In genomic region chr11:53541222-53541621, GRCm38 (mm10) we compare ENCODE assay signal across 24 mouse cellular contexts. TPM values are rescaled to one million over a fixed set of nuclear protein-coding genes. Genes with fewer than 3 reads are reported as not detected.
DNase-seq lines count a peak whose midpoint lies in the region; ATAC-seq and TF ChIP-seq lines count a peak whose summit lies in the region.
"Had no signal": no experiment of that assay in that cellular context is flagged by ENCODE, and none has a peak within 500 bp of the region (broad histone marks: within the 10 kb centered on the region; RNA-seq: fewer than 3 reads in every experiment).

No protein-coding gene starts in this region.

- H3K4me1 ChIP-seq in heart, adult 2 months (ENCODE audit: control insufficient read depth, insufficient read depth, low read length) = no peaks in the 10 kb centered on the region
- H3K4me1 ChIP-seq in liver, embryonic 14.5 days (replicated peaks; ENCODE audit: control insufficient read depth in 2 of 2, insufficient read depth in 2 of 2, low read length in 1 of 2) = peaks cover 0 to under 1% of the 10 kb centered on the region in 2 experiments; a peak in 1 of 4 replicates
- H3K4me1 ChIP-seq: embryonic facial prominence, embryonic 13.5 days; intestine, embryonic 15.5 days; neural tube, embryonic 15.5 days; stomach, embryonic 15.5 days had no signal

- intact Hi-C loops in heart, adult 2 months (cut with DNase I) = no loop called here

- no peak for TF ChIP-seq EP300 in heart, adult 2 months (IDR thresholded peaks at IDR 0.05; ENCODE audit: insufficient read depth, low read depth, low read length)
- no peak for TF ChIP-seq EP300 in liver, embryonic 14.5 days (IDR thresholded peaks at IDR 0.05; ENCODE audit: low read depth)

- TF ChIP-seq CTCF in heart, adult 2 months (IDR thresholded peaks at IDR 0.05) = peak; percentile 32
- peak; percentile 20 for TF ChIP-seq CTCF in liver, embryonic 14.5 days (IDR thresholded peaks at IDR 0.05; ENCODE audit: low read depth)

- H3K4me2 ChIP-seq in liver, embryonic 14.5 days (ENCODE audit: low read depth) = no peak overlapping the region
- H3K4me2 ChIP-seq: embryonic facial prominence, embryonic 13.5 days; forebrain, embryonic 13.5 days; hindbrain, embryonic 14.5 days; intestine, embryonic 15.5 days; kidney, embryonic 15.5 days; midbrain, embryonic 11.5 days; neural tube, embryonic 15.5 days; stomach, embryonic 15.5 days had no signal

- 85% methylated on average over 11 of the region's 11 CpGs for WGBS in heart, adult 2 months
- 87% methylated on average over 11 of the region's 11 CpGs for WGBS in liver, embryonic 14.5 days (ENCODE audit: insufficient replicate concordance)

- H3K36me3 ChIP-seq in heart, adult 2 months (ENCODE audit: control insufficient read depth, insufficient read depth, low read length) = no peaks in the 10 kb centered on the region
- peaks cover 37% of the 10 kb centered on the region for H3K36me3 ChIP-seq in liver, embryonic 14.5 days (replicated peaks; ENCODE audit: control insufficient read depth, insufficient read depth, low read depth)

- no peaks in the 10 kb centered on the region for H3K79me2 ChIP-seq in heart, adult 2 months (replicated peaks; ENCODE audit: control insufficient read depth, insufficient read depth, low read length)

- peak; percentile 35 for DNase-seq in cerebellum, adult 11 months
- DNase-seq in heart, adult 2 months = no peak
- no peak for DNase-seq in heart, adult 8-10 months (ENCODE audit: low spot score)
- DNase-seq in liver, embryonic 14.5 days (ENCODE audit: low read depth in 3 of 3, low spot score in 3 of 3) = no peak
- no peak for DNase-seq in liver
- DNase-seq: adrenal gland, postnatal 10 days; embryo, embryonic 11 days; heart, postnatal 36 days; lung, adult 2 months; lung, postnatal 14 days; thymus, adult 18-20 months; thymus, postnatal 36 days had no signal

- H3K27ac ChIP-seq in heart, adult 2 months = no peak overlapping the region
- H3K27ac ChIP-seq in liver, embryonic 14.5 days = no peak overlapping the region
- H3K27ac ChIP-seq: embryonic facial prominence, embryonic 13.5 days; forebrain, embryonic 13.5 days; hindbrain, embryonic 14.5 days; intestine, embryonic 15.5 days; kidney, embryonic 15.5 days; limb, embryonic 10.5 days; neural tube, embryonic 15.5 days; stomach, embryonic 15.5 days had no signal

- no peaks in the 10 kb centered on the region for H3K27me3 ChIP-seq in heart, adult 2 months (ENCODE audit: control insufficient read depth, insufficient read depth, low read length)
- H3K27me3 ChIP-seq in liver, embryonic 14.5 days (ENCODE audit: control insufficient read depth, insufficient read depth, low read length) = no peaks in the 10 kb centered on the region
- H3K27me3 ChIP-seq: embryonic facial prominence, embryonic 13.5 days; forebrain, embryonic 13.5 days; intestine, embryonic 15.5 days; kidney, embryonic 15.5 days; neural tube, embryonic 15.5 days; stomach, embryonic 15.5 days had no signal

- no peak for ATAC-seq in cerebellum, adult (ENCODE audit: insufficient number of reproducible peaks, low FRiP score, low TSS enrichment)
- ATAC-seq in liver, embryonic 14.5 days (ENCODE audit: insufficient read depth) = no peak
- no peak for ATAC-seq in inflammation-experienced regulatory T-cells, adult 6 months
- ATAC-seq: forebrain, embryonic 13.5 days; intestine, embryonic 15.5 days had no signal

- no peaks in the 10 kb centered on the region for H3K9me3 ChIP-seq in liver, embryonic 14.5 days (ENCODE audit: control insufficient read depth, low read length)
- H3K9me3 ChIP-seq: embryonic facial prominence, embryonic 13.5 days; forebrain, embryonic 13.5 days; intestine, embryonic 15.5 days; kidney, embryonic 15.5 days; limb, embryonic 10.5 days; neural tube, embryonic 15.5 days; stomach, embryonic 15.5 days had no signal

- TF ChIP-seq POLR2A in heart, adult 2 months (IDR thresholded peaks at IDR 0.05; ENCODE audit: insufficient read depth, low read depth, low read length) = no peak

- H3K9ac ChIP-seq in heart, adult 2 months (ENCODE audit: low read depth, low read length) = no peak overlapping the region
- H3K9ac ChIP-seq in liver, embryonic 14.5 days (replicated peaks) = no peak overlapping the region
- H3K9ac ChIP-seq: embryonic facial prominence, embryonic 13.5 days; forebrain, embryonic 13.5 days; hindbrain, embryonic 14.5 days; intestine, embryonic 15.5 days; kidney, embryonic 15.5 days; neural tube, embryonic 15.5 days; stomach, embryonic 15.5 days had no signal

- no peak overlapping the region for H3K4me3 ChIP-seq in heart, adult 2 months
- H3K4me3 ChIP-seq in liver, embryonic 14.5 days (ENCODE audit: insufficient read depth in 1 of 2, low read depth in 2 of 2, low read length in 2 of 2) = no peak overlapping the region
- H3K4me3 ChIP-seq: embryonic facial prominence, embryonic 13.5 days; erythroblast, embryonic 14.5 days; forebrain, embryonic 13.5 days; intestine, embryonic 15.5 days; kidney, embryonic 15.5 days; limb, embryonic 10.5 days; neural tube, embryonic 15.5 days; stomach, embryonic 15.5 days had no signal

RNA-seq across cellular contexts. Expression of gene Sept8, which starts 22.2 kb away (rescaled TPM):
- total RNA-seq in heart, adult 2 months (2021) = 10 to 100 TPM; 25.7 to 28.2 TPM
- 24.8 and 39.2 TPM in 2 replicates for polyA plus RNA-seq in heart, adult 2 months (2012; rRNA removed)
- 10 to 100 TPM; 22.3 to 27.2 (median 25.6) TPM for total RNA-seq in heart, adult 8-10 months (2022)
- 25.4 and 33.1 TPM in 2 replicates for polyA plus RNA-seq in liver, embryonic 14.5 days (2012; rRNA removed)
- 18.3 and 21.5 TPM in 2 replicates for polyA plus RNA-seq in liver, embryonic 14.5 days (2014; fragmentation: Nextera tagmentation; extraction: Ambion mirVana)
- polyA plus RNA-seq in inflammation-experienced regulatory T-cells, adult 6 months (2017; shearing (Covaris generic)) = 1 to 10 TPM; 1.1 to 1.2 (median 1.1) TPM

RNA-seq across cellular contexts. Expression of gene Kif3a, which starts 26.0 kb away (rescaled TPM):
- total RNA-seq in heart, adult 2 months (2021) = 1 to 10 TPM; 7.9 to 8.2 TPM
- 4.9 and 9.0 TPM in 2 replicates for polyA plus RNA-seq in heart, adult 2 months (2012; rRNA removed)
- total RNA-seq in heart, adult 8-10 months (2022) = 10 to 100 TPM in 1 of 4 experiments, 1 to 10 TPM in 3; 8.2 to 10.3 (median 8.8) TPM
- polyA plus RNA-seq in liver, embryonic 14.5 days (2012; rRNA removed) = 2.1 and 3.3 TPM in 2 replicates
- 6.4 and 7.7 TPM in 2 replicates for polyA plus RNA-seq in liver, embryonic 14.5 days (2014; fragmentation: Nextera tagmentation; extraction: Ambion mirVana)
- polyA plus RNA-seq in inflammation-experienced regulatory T-cells, adult 6 months (2017; shearing (Covaris generic)) = 10 to 100 TPM in 2 of 3 experiments, 1 to 10 TPM in 1; 5.5 to 11.6 (median 11.6) TPM

Comparison
In these comparisons a context has a peak if more than half of its experiments do, and no peak if none do; other contexts are left out.
1. RNA of gene Sept8, which starts 22.2 kb away (polyA plus RNA-seq): 18.3 to 33.1 TPM in liver, embryonic 14.5 days and 24.8 to 39.2 TPM in heart, adult 2 months; 1.1 to 1.2 TPM in inflammation-experienced regulatory T-cells, adult 6 months; every median in the first group is over 4 times any median in the second.